Mouse (Mus musculus) E14TG2a.4 (cell line): ENCODE measurements around the gene Tet1.
"Not testable (repeated sequence)": the region's sequence is repeated elsewhere in the genome, so short reads cannot be mapped to it uniquely, and the experiment has no call there.

ENCODE experiments used
- H3K27me3 ChIP-seq: 2 replicates; pipeline ENCODE4 v1.6.1; 2014; ENCODE audit warnings: low read length, control low read depth; ENCODE audit not compliant: insufficient read depth
- H3K36me3 ChIP-seq: 2 replicates; pipeline ENCODE4 v1.6.1; 2014; ENCODE audit warnings: low read length, control low read depth; ENCODE audit not compliant: insufficient read depth
- H3K4me1 ChIP-seq: replicated peaks from 2 replicates; pipeline ENCODE4 v1.6.1; 2014; ENCODE audit warnings: low read depth, low read length, control low read depth
- H3K4me3 ChIP-seq: replicated peaks from 2 replicates; pipeline ENCODE4 v1.5.1; 2014; ENCODE audit warnings: mild to moderate bottlenecking, low read length
- H3K9me3 ChIP-seq: 2 replicates; pipeline ENCODE4 v1.6.1; 2014; ENCODE audit warnings: low read length, control low read depth
- CTCF ChIP-seq: conservative IDR thresholded peaks from 2 replicates; pipeline ENCODE4 v1.5.1; 2014; ENCODE audit warnings: low read length
- NANOG ChIP-seq: IDR thresholded peaks from 2 replicates; pipeline ENCODE4 v1.6.1; 2014; ENCODE audit warnings: borderline replicate concordance, low read length, mixed read lengths
- POU5F1 ChIP-seq: IDR thresholded peaks from 2 replicates; pipeline ENCODE4 v1.6.1; 2014; ENCODE audit warnings: low read length, borderline replicate concordance

The Tet1 gene

DNA sequence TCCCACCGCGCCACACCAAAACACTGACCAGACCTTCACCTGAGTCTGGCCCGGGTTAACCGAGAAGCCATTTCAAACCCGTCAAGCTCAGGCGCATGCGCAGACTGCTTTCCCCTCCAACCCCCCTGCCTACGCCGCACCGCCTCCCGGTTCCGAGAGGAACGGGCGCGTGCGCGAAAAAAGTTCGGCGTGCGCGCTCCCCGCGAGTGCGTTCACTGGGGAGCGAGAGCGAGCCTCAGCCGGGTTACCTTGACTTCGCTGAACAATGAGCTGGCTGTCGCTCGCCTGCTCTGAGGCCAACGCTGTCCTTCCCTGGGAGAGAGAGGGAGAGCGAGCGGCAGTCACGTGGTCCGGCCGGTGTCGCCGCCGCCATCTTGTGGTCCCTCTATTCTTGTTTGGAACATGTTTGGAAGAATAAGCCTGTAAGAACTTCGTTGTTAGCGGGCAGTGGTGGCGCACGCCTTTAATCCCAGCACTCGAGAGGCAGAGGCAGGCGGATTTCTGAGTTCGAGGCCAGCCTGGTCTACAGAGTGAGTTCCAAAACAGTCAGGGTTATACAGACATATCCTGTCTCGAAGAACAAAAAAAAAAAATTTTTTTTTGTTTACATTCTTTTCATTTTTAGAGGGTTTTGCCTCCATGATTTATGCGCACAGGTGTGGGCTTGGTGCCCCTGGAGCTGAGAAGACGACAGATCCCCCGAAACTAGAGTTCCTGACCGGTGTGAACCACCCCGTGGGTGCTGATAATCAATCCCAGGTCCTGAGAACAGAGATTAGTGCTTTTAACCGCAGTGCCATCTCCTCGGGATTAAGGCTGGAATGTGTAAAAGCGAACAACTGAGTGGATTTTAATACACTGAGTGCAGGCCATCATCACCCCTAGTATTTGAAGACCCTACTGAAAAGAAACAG is 116.4 kb downstream of the Tet1 start, which contains the start of gene Ccar1:
TSS of gene Ccar1 (minus strand) at position 110 of the 914 bp plus-strand sequence.
- Histone ChIP-seq H3K4me3 (peak within 1 kb of the TSS; percentile 92), H3K27me3 (no peaks in the 10 kb centered on the region), H3K4me1 (peaks cover 58% of the 10 kb centered on the region), H3K9me3 (no peaks in the 10 kb centered on the region), H3K36me3 (peaks cover 31% of the 10 kb centered on the region)
- TF ChIP-seq CTCF (no peak), POU5F1 (no peak), NANOG (no peak)

DNA sequence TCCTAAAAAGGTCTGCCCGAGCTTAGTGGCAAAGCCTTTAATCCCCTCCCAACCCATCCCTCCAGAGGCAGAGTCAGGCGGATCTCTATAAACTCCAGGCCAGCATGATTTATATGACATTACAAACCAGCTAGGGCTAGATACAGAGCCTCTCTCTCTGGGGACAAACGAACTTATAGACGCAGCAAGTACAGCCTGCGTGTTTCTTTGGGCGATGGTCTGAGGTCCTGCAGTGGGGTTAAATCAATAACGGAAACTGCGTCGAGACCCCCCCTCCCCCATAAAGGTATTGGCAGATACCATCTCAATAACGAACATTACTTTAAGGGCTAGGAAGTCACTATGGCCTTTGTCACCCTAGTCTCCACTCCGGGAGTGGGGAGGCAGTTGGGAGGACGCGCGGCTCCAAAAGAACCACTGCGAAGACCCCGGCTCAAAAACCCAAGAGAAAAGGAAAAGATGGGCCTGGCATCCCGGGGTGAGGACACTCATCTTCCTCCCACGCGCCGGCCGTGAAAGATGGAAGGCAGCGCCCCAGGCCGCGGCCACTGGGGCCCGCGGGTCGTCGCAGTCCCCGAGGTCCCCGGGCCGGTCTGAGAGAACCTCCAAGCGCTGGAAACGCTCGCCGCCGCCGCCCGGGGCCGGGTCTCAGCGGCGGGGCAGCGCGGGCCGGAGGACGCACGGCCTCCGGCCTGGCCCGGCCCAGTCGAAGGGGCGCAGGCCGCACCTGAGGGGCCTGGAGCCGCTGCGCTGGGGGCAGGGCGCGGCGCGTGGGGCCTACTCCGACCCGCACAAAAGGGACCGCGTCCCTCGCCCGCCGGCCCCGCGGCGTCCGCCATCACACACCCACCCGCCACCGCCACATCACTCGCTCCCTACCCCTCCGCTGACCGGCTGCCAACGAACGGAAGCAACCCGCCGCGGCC is 117.3 kb downstream of the Tet1 start:
- TF ChIP-seq NANOG, result no peak
- no peak for TF ChIP-seq CTCF
- TF ChIP-seq POU5F1, result no peak
- H3K9me3 ChIP-seq, result no peaks in the 10 kb centered on the region
- H3K4me3 ChIP-seq, result peak overlapping the region; percentile 92
- H3K4me1 ChIP-seq, result peaks cover 54% of the 10 kb centered on the region
- no peaks in the 10 kb centered on the region for H3K27me3 ChIP-seq
- H3K36me3 ChIP-seq, result peaks cover 40% of the 10 kb centered on the region

DNA sequence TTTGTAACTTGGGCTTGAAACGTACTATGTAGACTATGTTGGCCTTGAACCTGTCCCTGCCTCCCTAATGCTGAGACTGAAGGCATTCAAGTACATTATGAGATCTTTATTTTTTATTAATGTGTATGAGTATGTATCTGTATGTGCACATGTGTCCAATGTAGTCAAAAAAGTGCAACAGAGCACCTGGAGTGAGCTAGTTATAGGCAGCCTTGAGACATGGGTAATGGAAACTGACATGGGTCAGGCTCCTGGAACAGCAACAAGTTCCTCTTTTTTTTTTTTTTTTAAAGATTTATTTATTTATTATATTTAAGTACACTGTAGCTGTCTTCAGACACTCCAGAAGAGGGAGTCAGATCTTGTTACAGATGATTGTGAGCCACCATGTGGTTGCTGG is 127.0 kb downstream of the Tet1 start:
- not testable (repeated sequence) for H3K4me1 ChIP-seq, H3K9me3 ChIP-seq, H3K4me3 ChIP-seq, H3K27me3 ChIP-seq
- H3K36me3 ChIP-seq, result peaks cover 98% of the 10 kb centered on the region
